Mouse (Mus musculus): ENCODE data around the gene Dll1. TPM values are rescaled to one million over a fixed set of nuclear protein-coding genes. Genes with fewer than 3 reads are reported as not detected.

Gene Dll1
- 10 to 100 TPM in 1 of 26 experiments, 1 to 10 TPM in 10, under 1 TPM in 7, not detected in 8; 0.25 to 11.9 (median 1.4) TPM for total RNA-seq (2018; cell fraction: chromatin; rRNA removed)
- 1 to 10 TPM in 1 of 26 experiments, under 1 TPM in 23, not detected in 2; 0.10 to 4.3 (median 0.40) TPM for total RNA-seq (2018; cell fraction: cytosol; rRNA removed)
- total RNA-seq (2018; cell fraction: nucleus; rRNA removed), result 10 to 100 TPM in 2 of 26 experiments, 1 to 10 TPM in 12, under 1 TPM in 8, not detected in 4; 0.28 to 21.2 (median 1.9) TPM
- 0.17 to 0.38 TPM in 2 of 3 replicates, not detected in the other for polyA plus RNA-seq (2018)

DNA sequence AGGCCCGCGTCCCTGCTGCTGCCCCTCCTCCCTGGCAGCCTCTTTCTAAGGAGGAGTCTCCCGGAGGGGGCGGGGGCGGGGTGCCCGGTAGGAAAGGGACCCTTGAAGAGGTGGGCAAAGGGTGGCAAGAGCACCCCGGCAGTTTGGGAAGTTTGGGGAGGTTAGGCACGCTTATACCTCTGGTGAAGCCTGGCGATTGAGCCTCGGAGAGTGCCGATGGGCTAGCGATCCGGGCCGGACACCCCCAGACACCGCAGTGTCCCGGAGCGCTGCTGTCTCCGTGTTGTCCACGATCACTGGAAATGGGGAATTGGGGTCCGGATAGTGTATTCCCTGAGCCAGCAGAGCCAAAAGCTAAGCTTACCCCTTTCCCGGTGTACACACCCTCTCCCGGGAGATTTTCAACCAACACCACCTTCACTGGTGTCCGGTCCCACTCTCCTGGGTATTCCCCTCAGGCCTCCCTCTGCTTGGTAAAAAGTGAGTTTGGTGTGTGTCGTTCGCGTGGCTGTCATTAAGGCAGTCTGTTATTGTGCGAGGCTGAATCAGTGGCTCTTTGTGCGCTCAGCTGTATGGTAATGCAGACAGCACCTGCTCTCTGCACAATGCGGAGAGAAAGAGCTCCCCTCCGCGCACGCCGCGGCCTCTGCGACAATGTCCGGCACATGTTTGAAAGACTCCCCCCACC is at the start of gene Dll1:
Gene Dll1 (minus strand): TSS at position 379 of the 688 bp plus-strand sequence.
- H3K4me3 ChIP-seq (ENCODE audit: inconsistent target), result peak within 1 kb of the TSS; percentile 57; the same call in 1 of the 2 replicates
- WGBS (ENCODE audit: missing documents), result 8% methylated on average over 36 of the region's 36 CpGs
- no peak within 1 kb of the TSS for H3K27ac ChIP-seq

DNA sequence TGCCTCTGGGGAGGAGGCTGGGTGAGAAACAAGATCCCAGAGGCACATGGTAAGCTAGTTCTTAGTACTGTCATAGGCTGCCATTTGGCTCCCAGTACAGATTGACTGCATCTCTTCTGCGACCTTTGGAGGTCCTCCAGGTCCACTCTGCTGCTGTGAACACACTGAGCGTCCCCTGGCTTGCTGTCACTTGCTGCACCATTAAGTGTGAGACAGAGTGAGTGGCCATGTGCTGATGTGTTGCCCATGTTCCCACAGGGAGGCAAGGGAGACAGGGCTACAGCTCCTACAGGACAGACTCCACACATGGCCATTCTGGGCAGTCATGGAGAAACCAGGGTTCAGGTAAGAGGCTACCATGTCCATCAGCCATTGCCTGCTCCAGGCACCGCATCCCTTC is 49.3 kb upstream of the Dll1 start:
- Histone ChIP-seq H3K4me3 (ENCODE audit: inconsistent target) (no peak overlapping the region), H3K27ac (no peak overlapping the region), H3K79me2 (ENCODE audit: inconsistent target) (no peaks in the 10 kb centered on the region), H3K36me3 (ENCODE audit: inconsistent target) (peaks cover 74% of the 10 kb centered on the region)
- 82% methylated on average over 3 of the region's 3 CpGs for WGBS (ENCODE audit: missing documents)

More for the DNA sequence above, at the start of gene Dll1:
- Histone ChIP-seq H3K79me2 (ENCODE audit: inconsistent target) (no peaks in the 10 kb centered on the region), H3K36me3 (ENCODE audit: inconsistent target) (no peaks in the 10 kb centered on the region)

DNA sequence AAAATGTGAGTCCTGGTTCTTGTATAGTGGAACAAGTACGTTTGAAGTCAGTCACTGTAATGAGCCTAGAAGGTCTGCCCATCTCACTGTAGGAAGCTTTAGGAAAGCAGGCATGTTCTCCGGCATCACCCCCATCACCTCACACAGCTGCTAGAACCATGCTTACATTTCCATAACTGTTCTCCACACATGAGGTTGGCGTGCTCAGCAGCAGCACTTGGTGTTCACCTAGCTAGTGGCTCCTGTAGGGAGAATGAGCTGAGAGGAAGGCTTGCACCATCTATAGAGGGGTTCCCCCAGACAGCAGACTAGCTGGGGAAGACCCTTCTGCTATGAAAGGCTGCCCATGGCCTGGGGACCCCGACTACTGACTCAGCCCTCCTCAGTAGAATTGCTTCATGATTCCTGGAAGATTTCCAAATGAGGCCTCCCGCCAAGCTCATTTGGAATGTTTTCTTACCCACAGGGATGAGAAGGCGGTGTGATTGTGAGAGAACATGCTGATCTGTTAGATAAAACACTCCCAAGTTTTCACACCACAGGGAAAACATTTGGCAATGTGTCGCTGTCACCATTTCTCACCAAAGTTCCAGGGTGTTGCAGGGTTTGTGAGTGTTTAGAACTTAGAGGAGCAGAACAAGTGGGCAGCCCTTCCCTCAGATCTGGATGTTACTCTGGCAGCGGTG is 46.6 kb upstream of the Dll1 start:
- H3K4me3 ChIP-seq (ENCODE audit: inconsistent target), result no peak overlapping the region
- H3K27ac ChIP-seq, result no peak overlapping the region
- WGBS (ENCODE audit: missing documents), result 89% methylated on average over 7 of the region's 8 CpGs
- peaks cover 95% of the 10 kb centered on the region for H3K36me3 ChIP-seq (ENCODE audit: inconsistent target)
- no peaks in the 10 kb centered on the region for H3K79me2 ChIP-seq (ENCODE audit: inconsistent target)

DNA sequence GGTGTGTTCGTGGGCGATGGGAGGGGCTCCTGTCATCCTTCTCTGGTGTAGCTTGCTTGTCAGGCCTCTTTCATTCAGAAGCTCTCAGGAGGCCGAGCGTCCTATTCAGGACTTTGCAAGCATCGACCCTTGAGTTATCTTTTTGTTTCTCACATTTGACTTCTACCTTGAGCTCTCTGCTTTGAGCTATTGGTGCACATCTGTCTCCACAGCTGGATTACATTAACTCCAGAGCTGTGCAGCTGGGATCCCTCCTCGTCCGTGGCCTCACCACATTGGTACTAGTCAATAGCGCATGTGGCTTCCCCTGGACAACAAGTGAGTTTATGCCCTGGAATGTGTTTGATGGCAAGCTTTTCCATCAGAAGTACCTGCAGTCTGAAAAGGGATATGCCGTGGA is 46.0 kb upstream of the Dll1 start:
- peaks cover 99% of the 10 kb centered on the region for H3K36me3 ChIP-seq (ENCODE audit: inconsistent target)
- H3K27ac ChIP-seq, result no peak overlapping the region
- 96% methylated on average over 9 of the region's 9 CpGs for WGBS (ENCODE audit: missing documents)
- no peak overlapping the region for H3K4me3 ChIP-seq (ENCODE audit: inconsistent target)
- no peaks in the 10 kb centered on the region for H3K79me2 ChIP-seq (ENCODE audit: inconsistent target)

DNA sequence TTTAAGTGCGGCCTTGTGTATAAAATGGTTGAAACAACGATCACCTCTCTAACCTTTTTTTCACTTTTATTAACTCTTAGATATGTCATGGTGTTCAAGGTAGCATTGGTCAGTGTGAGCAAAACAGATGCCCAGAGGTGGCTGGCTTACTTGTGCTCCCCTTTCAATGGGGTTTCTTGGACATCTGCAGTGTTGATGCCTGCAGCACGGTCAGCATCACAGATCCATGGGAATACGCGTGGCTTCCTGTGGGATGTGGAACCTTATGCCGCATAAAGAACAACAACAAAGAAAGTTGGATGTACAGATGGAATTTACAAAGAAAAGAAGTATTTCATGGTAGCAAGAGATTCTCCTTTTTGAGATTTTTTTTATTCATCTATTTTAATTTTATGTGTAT is 44.8 kb upstream of the Dll1 start:
- no peaks in the 10 kb centered on the region for H3K79me2 ChIP-seq (ENCODE audit: inconsistent target)
- peaks cover 98% of the 10 kb centered on the region for H3K36me3 ChIP-seq (ENCODE audit: inconsistent target)
- H3K4me3 ChIP-seq (ENCODE audit: inconsistent target), result no peak overlapping the region
- H3K27ac ChIP-seq, result no peak overlapping the region
- 97% methylated on average over 6 of the region's 6 CpGs for WGBS (ENCODE audit: missing documents)

DNA sequence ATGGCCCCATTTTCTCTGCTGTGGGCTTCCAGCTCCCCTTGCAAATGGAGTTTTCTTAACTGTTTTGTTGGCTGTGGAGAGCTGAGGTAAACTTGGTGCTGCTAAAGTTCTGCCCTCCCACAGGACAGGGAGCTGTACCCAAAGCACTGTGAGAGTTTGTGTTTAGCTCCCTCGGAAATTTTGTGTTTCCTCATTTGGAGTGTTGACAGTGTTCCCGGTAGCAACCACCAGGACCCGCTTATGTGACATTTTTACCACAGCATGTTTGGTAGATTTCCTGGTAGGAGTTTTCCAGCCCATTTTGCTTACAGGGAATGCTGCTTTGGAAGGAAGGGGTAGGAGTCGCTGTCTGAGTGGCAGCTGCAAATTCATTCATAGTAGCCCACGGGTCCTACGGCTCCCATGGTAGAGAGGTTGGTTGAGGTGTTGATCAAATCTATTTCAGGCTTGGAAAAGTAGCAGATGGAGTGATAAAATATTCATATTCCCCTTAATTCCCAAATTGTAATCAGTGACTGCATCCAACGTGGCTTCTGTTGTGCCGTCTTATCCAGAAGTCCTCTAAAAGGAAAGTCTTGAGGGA is 43.4 kb upstream of the Dll1 start:
- no peak overlapping the region for H3K4me3 ChIP-seq (ENCODE audit: inconsistent target)
- H3K27ac ChIP-seq, result no peak overlapping the region
- H3K79me2 ChIP-seq (ENCODE audit: inconsistent target), result no peaks in the 10 kb centered on the region
- peaks cover 88% of the 10 kb centered on the region for H3K36me3 ChIP-seq (ENCODE audit: inconsistent target)
- WGBS (ENCODE audit: missing documents), result 90% methylated on average over 8 of the region's 8 CpGs

DNA sequence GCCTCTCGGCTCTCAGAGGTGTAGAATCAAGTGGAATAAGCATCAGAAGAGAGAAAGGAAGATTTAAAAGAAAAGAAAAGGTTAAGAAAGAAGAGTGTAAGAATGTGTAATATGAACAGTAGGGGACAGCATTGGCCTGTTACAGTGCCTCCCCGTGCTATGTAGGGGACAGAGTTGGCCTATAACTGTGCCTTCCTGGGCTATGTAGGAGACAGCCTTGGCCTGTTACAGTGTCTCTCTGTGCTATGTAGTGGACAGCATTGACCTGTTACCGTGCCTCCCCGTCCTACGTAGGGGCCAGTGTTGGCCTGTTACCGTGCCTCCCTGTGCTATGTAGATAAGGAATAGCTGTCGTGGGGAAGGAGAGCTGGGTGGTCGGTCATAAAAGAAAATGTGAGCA is 42.9 kb upstream of the Dll1 start:
- peaks cover 86% of the 10 kb centered on the region for H3K36me3 ChIP-seq (ENCODE audit: inconsistent target)
- H3K79me2 ChIP-seq (ENCODE audit: inconsistent target), result no peaks in the 10 kb centered on the region
- H3K27ac ChIP-seq, result no peak overlapping the region
- whole genome bisulfite sequencing (ENCODE audit: missing documents), result 90% methylated on average over 8 of the region's 8 CpGs
- H3K4me3 ChIP-seq (ENCODE audit: inconsistent target), result no peak overlapping the region

DNA sequence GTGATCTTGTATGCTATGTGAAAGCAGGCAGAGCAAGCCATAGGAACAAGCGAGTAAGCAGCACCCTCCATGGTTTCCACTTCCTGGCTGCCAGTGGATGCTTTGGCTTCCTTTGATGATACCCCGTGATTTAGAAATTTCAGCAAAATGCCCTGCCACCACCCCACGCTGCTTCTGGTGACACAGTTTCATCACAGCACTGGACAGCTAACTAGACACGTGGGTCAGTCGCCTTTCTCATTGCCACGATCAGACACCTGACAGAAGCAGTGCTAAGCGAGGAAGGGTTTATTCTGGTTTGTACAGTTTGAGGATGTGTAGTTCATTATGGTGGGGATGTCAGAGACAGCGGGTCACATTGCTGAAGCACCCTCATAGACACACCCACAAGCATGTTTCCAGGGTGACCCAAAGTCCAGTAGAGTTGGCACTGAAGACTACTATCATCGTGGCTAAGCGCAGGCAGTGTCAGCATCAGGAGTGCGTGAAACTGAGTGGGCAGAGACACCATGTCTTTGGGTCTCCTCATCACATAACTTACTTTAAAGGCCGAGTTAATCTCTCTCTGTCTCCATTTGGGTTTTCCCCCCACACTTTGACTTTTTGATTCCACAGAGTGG is 40.0 kb upstream of the Dll1 start:
- WGBS (ENCODE audit: missing documents), result 88% methylated on average over 10 of the region's 12 CpGs
- H3K36me3 ChIP-seq (ENCODE audit: inconsistent target), result peaks cover 75% of the 10 kb centered on the region

DNA sequence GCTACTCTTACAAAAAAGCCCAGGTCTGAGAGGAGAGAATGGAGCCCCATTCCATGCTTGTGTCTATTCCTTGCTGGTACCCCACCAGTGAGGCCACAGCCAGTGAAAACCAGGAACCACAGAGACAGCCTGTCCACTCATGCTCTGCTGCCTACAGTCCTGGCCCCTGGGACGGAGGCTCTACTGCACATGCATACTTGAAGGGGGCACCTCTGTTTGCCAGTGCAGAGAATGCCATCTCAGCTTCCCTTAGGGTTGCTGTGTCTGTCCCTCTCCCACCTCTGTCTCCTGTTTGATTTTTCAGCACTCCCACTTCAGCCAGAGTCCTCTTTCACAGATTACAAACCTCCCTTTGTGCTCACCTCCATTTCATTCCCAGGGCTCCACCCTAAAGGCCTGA is 34.2 kb upstream of the Dll1 start:
- Histone ChIP-seq H3K27ac (no peak overlapping the region), H3K4me3 (ENCODE audit: inconsistent target) (no peak overlapping the region), H3K79me2 (ENCODE audit: inconsistent target) (no peaks in the 10 kb centered on the region), H3K36me3 (ENCODE audit: inconsistent target) (peaks cover 73% of the 10 kb centered on the region)
- WGBS (ENCODE audit: missing documents), result 91% methylated on average over 1 of the region's 1 CpGs

More for the DNA sequence above, 40.0 kb upstream of the Dll1 start:
- Histone ChIP-seq H3K4me3 (ENCODE audit: inconsistent target) (no peak overlapping the region), H3K79me2 (ENCODE audit: inconsistent target) (no peaks in the 10 kb centered on the region), H3K27ac (no peak overlapping the region)

DNA sequence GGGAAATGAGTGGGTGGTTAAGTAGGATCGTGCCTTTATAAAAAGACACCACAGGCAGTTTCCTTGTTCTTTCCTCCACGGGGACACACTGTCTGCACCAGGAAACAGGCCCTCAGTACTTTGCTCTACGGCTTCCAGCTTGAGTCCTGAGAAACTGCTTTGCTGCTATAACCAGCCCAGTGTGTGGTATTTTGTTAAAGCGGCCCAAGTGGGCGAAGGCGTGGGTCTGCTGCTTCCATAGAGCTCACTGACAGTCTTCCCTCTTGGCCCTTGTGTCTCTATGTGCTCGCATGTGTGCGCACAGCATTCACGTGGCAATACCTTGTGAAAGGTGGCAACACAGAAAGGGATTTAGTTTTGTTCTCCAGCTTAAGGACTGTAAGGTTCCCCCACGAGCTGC is 32.6 kb upstream of the Dll1 start:
- 94% methylated on average over 10 of the region's 10 CpGs for WGBS (ENCODE audit: missing documents)
- Histone ChIP-seq H3K27ac (no peak overlapping the region), H3K79me2 (ENCODE audit: inconsistent target) (no peaks in the 10 kb centered on the region), H3K4me3 (ENCODE audit: inconsistent target) (no peak overlapping the region), H3K36me3 (ENCODE audit: inconsistent target) (peaks cover 76% of the 10 kb centered on the region)

DNA sequence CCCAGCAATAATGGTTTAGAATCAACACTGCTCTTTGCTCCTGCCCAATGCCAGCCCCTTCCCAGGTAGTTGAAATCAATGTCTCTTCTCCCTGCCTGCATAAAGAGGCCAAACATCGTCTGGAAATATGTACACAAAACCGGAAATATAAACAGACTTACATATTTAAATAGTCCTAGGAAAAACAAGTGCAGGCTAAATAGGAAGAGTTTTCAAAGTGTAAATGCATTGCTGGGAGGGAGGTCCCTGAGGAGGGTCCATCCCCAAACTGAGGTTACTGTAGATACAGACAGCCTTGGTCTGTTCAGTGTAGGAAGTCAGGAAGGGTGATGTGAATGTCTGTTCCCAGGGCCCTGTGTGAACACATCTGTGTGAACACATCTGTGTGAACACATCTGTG is 29.9 kb upstream of the Dll1 start:
- H3K79me2 ChIP-seq (ENCODE audit: inconsistent target), result no peaks in the 10 kb centered on the region
- WGBS (ENCODE audit: missing documents), result 94% methylated on average over 2 of the region's 2 CpGs
- peaks cover 87% of the 10 kb centered on the region for H3K36me3 ChIP-seq (ENCODE audit: inconsistent target)
- H3K27ac ChIP-seq, result no peak overlapping the region
- H3K4me3 ChIP-seq (ENCODE audit: inconsistent target), result no peak overlapping the region

DNA sequence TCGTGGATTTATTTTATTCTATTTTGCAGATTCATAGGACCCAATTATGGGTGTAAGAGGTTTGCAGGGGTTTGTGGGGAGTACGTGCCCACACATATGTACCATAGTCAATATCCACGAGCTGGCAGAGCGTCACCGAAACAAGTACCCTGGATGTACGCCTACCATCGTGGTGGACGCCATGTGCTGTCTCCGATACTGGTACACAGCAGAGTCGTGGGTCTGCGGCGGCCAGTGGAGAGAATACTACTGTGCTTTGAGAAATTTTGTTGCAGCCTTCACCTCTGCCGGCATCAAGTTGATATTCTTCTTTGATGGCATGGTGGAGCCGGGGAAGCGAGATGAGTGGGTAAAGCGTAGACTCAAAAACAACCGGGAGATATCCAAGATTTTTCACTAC is 25.0 kb upstream of the Dll1 start:
- 96% methylated on average over 17 of the region's 17 CpGs for WGBS (ENCODE audit: missing documents)
- no peak overlapping the region for H3K4me3 ChIP-seq (ENCODE audit: inconsistent target)
- H3K79me2 ChIP-seq (ENCODE audit: inconsistent target), result peaks cover 46% of the 10 kb centered on the region
- H3K27ac ChIP-seq, result no peak overlapping the region
- H3K36me3 ChIP-seq (ENCODE audit: inconsistent target), result peaks cover 44% of the 10 kb centered on the region

DNA sequence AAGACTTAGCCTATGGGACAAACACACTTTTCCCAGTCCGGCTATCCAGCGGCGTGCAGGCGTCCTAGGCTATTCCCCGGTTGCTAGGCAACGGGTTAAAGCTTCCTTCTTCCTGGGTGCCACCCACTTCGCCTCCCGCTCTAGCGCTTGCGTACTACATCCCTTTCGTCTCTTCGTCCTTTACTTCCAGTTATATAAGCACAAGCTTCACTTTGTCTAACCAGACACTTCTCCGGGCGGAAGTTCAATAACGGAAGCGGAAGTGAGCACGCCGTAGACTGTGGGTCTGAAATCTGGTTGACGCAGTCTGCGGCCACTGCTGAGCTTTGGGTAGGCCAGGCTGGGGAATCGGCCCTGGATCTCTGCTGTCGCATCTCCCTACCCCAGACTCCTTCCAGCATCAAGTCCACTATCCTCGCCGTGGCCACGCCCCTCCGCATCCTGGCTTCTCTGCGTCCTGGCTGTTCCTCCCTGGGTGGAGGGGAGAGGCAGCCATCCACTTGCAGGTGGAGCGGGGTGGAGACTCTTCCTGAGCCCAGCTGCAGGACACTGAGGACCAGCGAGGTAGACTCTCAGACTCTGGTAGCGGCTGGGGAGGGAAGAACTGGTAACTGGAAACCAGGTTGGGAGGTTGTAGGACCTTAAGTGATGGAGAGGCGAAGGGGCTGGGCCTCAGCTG is 19.5 kb upstream of the Dll1 start, which contains the start of gene Fam120b:
Gene Fam120b (plus strand): TSS at position 206 of the 679 bp plus-strand sequence.
- WGBS (ENCODE audit: missing documents), result 4% methylated on average over 31 of the region's 31 CpGs
- Histone ChIP-seq H3K79me2 (ENCODE audit: inconsistent target) (peaks cover 51% of the 10 kb centered on the region), H3K4me3 (ENCODE audit: inconsistent target) (peak within 1 kb of the TSS; percentile 100), H3K27ac (peak within 1 kb of the TSS; percentile 70), H3K36me3 (ENCODE audit: inconsistent target) (no peaks in the 10 kb centered on the region)

DNA sequence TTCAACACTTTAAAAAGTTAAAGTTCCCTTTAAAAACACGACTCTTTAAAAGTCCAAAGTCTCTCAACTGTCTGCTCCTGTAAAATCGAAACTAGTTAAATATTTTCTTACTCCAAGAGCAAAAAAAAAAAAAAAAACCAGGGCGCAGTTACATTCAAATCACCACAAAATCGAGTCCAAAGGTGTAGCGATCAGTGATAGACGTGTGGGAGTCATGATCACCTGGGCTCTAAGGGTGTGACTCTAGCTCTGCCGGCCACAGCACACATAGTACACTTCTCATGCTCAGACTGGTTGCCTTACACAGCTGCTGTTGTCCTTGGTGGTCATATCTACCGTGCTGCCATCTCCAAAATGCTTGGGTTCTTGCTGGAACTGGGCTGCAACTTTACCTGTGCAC is 12.7 kb upstream of the Dll1 start:
- WGBS (ENCODE audit: missing documents), result 85% methylated on average over 8 of the region's 8 CpGs
- Histone ChIP-seq H3K4me3 (ENCODE audit: inconsistent target) (no peak overlapping the region), H3K27ac (no peak overlapping the region), H3K36me3 (ENCODE audit: inconsistent target) (no peaks in the 10 kb centered on the region), H3K79me2 (ENCODE audit: inconsistent target) (no peaks in the 10 kb centered on the region)
